Mouse (Mus musculus): ENCODE data around the gene Akr1b3. TPM values are rescaled to one million over a fixed set of nuclear protein-coding genes. Genes with fewer than 3 reads are reported as not detected.

Akr1b3 gene
- polyA plus RNA-seq, 1 experiment, result 202 TPM

- TF ChIP-seq CTCF (IDR thresholded peaks at IDR 0.05; ENCODE audit: low read depth, low read length), result no peak
- TF ChIP-seq POLR2A (IDR thresholded peaks at IDR 0.05; ENCODE audit: borderline replicate concordance, low read depth, low read length), result no peak
Observed at GRCm38 (mm10) chr6:34297055-34297454, 20.2 kb downstream of the Akr1b3 start.

DNA sequence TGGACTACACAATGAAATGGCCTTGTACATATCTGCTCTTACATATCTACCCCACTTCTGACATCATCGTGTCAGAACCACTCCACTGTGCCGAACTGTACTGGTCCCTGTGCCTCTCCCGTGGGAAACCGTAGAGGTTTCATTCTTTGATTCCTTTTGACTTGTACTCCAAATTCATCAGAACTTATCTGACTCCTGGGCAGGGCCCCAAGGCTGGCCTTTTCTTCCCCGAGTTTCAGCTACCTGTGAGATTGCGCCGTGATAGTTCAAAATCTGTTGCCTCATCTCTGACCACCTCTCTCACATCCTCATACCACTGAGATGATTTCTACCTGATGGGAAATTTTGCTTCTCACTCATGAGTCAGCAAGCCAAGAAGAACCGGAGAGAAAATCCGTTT, 21.8 kb downstream of the Akr1b3 start:
- Histone ChIP-seq H3K4me1 (ENCODE audit: control insufficient read depth, insufficient read depth, low read length) (no peaks in the 10 kb centered on the region), H3K4me3 (ENCODE audit: insufficient read depth, low read length) (no peak overlapping the region), H3K27ac (ENCODE audit: insufficient read depth, low read depth, low read length) (no peak overlapping the region)
- TF ChIP-seq POLR2A (IDR thresholded peaks at IDR 0.05; ENCODE audit: borderline replicate concordance, low read depth, low read length), result no peak
- TF ChIP-seq CTCF (IDR thresholded peaks at IDR 0.05; ENCODE audit: low read depth, low read length), result no peak

More at GRCm38 (mm10) chr6:34297055-34297454, 20.2 kb downstream of the Akr1b3 start:
- H3K4me1 ChIP-seq (ENCODE audit: control insufficient read depth, insufficient read depth, low read length), result no peaks in the 10 kb centered on the region
- no peak overlapping the region for H3K4me3 ChIP-seq (ENCODE audit: insufficient read depth, low read length)
- no peak overlapping the region for H3K27ac ChIP-seq (ENCODE audit: insufficient read depth, low read depth, low read length)

- peak; percentile 66 for TF ChIP-seq CTCF (IDR thresholded peaks at IDR 0.05; ENCODE audit: low read depth, low read length)
- TF ChIP-seq POLR2A (IDR thresholded peaks at IDR 0.05; ENCODE audit: borderline replicate concordance, low read depth, low read length), result no peak
- Histone ChIP-seq H3K4me1 (ENCODE audit: control insufficient read depth, insufficient read depth, low read length) (no peaks in the 10 kb centered on the region), H3K4me3 (ENCODE audit: insufficient read depth, low read length) (peak overlapping the region; percentile 3; the same call in 1 of the 2 replicates), H3K27ac (ENCODE audit: insufficient read depth, low read depth, low read length) (no peak overlapping the region)
Observed at GRCm38 (mm10) chr6:34292882-34293487, 24.3 kb downstream of the Akr1b3 start.

DNA sequence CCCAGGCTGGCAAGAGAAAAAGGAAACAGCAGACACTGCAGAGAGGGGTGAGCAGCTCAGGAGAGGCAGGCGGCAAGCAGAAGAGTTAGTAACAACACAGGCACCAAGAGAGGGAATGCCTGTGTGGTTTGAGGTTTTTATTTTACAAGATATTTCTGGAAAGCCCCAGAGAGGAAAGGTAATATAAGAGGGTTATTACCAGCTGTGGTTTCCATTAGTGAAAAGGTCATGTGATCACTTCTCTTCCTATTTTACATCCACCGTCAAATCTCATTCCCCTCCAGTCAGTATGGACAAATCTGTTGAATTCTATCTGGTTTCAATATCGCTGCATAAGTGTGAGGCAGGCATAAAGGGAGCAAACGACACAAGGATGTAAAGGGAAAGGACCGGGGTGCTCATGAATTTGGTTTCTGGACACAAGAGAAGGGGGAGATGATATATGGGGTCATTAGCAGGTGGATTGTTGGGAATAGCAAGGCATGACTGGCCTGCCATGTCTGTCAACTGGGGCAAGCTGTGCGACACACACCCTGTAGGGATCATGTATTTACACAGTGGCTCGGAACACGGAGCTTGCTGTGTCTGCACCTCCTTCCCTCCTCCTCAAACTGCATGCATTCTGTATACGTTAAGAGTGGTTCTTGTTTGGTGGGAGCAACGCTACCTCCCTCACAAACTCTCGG, 24.9 kb downstream of the Akr1b3 start:
- TF ChIP-seq CTCF (IDR thresholded peaks at IDR 0.05; ENCODE audit: low read depth, low read length) (no peak), POLR2A (IDR thresholded peaks at IDR 0.05; ENCODE audit: borderline replicate concordance, low read depth, low read length) (no peak)
- Histone ChIP-seq H3K4me3 (ENCODE audit: insufficient read depth, low read length) (peak overlapping the region; percentile 3; the same call in 1 of the 2 replicates), H3K4me1 (ENCODE audit: control insufficient read depth, insufficient read depth, low read length) (no peaks in the 10 kb centered on the region), H3K27ac (ENCODE audit: insufficient read depth, low read depth, low read length) (no peak overlapping the region)

GRCm38 (mm10) chr6:34290681-34291080, 26.6 kb downstream of the Akr1b3 start:
- no peak overlapping the region for H3K4me3 ChIP-seq (ENCODE audit: insufficient read depth, low read length)
- no peaks in the 10 kb centered on the region for H3K4me1 ChIP-seq (ENCODE audit: control insufficient read depth, insufficient read depth, low read length)
- H3K27ac ChIP-seq (ENCODE audit: insufficient read depth, low read depth, low read length), result no peak overlapping the region
- TF ChIP-seq CTCF (IDR thresholded peaks at IDR 0.05; ENCODE audit: low read depth, low read length) (no peak), POLR2A (IDR thresholded peaks at IDR 0.05; ENCODE audit: borderline replicate concordance, low read depth, low read length) (no peak)

GRCm38 (mm10) chr6:34290091-34290490, 27.2 kb downstream of the Akr1b3 start:
- TF ChIP-seq POLR2A (IDR thresholded peaks at IDR 0.05; ENCODE audit: borderline replicate concordance, low read depth, low read length) (no peak), CTCF (IDR thresholded peaks at IDR 0.05; ENCODE audit: low read depth, low read length) (no peak)
- H3K27ac ChIP-seq (ENCODE audit: insufficient read depth, low read depth, low read length), result no peak overlapping the region

GRCm38 (mm10) chr6:34288098-34288497, 29.2 kb downstream of the Akr1b3 start:
- TF ChIP-seq CTCF (IDR thresholded peaks at IDR 0.05; ENCODE audit: low read depth, low read length) (no peak), POLR2A (IDR thresholded peaks at IDR 0.05; ENCODE audit: borderline replicate concordance, low read depth, low read length) (no peak)
- no peak overlapping the region for H3K4me3 ChIP-seq (ENCODE audit: insufficient read depth, low read length)
- no peak overlapping the region for H3K27ac ChIP-seq (ENCODE audit: insufficient read depth, low read depth, low read length)
- H3K4me1 ChIP-seq (ENCODE audit: control insufficient read depth, insufficient read depth, low read length), result no peaks in the 10 kb centered on the region

More at GRCm38 (mm10) chr6:34290091-34290490, 27.2 kb downstream of the Akr1b3 start:
- Histone ChIP-seq H3K4me3 (ENCODE audit: insufficient read depth, low read length) (no peak overlapping the region), H3K4me1 (ENCODE audit: control insufficient read depth, insufficient read depth, low read length) (no peaks in the 10 kb centered on the region)

DNA sequence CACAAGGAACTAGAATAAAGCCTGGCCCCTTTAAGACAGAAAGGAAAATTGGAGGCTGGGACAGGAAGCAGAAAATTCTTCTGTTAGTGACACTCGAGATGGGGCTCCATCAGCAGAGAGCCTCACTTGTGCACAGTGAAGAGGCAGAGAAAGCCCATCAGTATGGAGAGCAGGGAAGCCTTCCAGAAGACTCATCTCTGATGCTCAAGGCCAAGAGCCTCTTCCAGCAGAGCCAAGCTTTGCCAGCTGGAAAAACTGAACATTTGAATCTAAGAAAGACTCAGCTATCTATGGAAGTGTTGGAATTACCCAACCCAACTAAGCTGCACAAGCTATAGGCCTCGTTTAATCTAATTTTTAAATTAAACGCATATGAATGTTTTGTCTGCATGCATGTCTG, 30.4 kb downstream of the Akr1b3 start:
- no peak overlapping the region for H3K27ac ChIP-seq (ENCODE audit: insufficient read depth, low read depth, low read length)
- no peaks in the 10 kb centered on the region for H3K4me1 ChIP-seq (ENCODE audit: control insufficient read depth, insufficient read depth, low read length)
- no peak for TF ChIP-seq POLR2A (IDR thresholded peaks at IDR 0.05; ENCODE audit: borderline replicate concordance, low read depth, low read length)
- TF ChIP-seq CTCF (IDR thresholded peaks at IDR 0.05; ENCODE audit: low read depth, low read length), result no peak
- no peak overlapping the region for H3K4me3 ChIP-seq (ENCODE audit: insufficient read depth, low read length)

GRCm38 (mm10) chr6:34278385-34278784, 38.9 kb downstream of the Akr1b3 start:
- peaks cover 10% of the 10 kb centered on the region for H3K4me1 ChIP-seq (ENCODE audit: control insufficient read depth, insufficient read depth, low read length)
- no peak overlapping the region for H3K4me3 ChIP-seq (ENCODE audit: insufficient read depth, low read length)
- no peak overlapping the region for H3K27ac ChIP-seq (ENCODE audit: insufficient read depth, low read depth, low read length)
- TF ChIP-seq POLR2A (IDR thresholded peaks at IDR 0.05; ENCODE audit: borderline replicate concordance, low read depth, low read length), result no peak
- TF ChIP-seq CTCF (IDR thresholded peaks at IDR 0.05; ENCODE audit: low read depth, low read length), result no peak

- H3K4me1 ChIP-seq (ENCODE audit: control insufficient read depth, insufficient read depth, low read length), result peaks cover 18% of the 10 kb centered on the region
- no peak overlapping the region for H3K27ac ChIP-seq (ENCODE audit: insufficient read depth, low read depth, low read length)
- TF ChIP-seq POLR2A (IDR thresholded peaks at IDR 0.05; ENCODE audit: borderline replicate concordance, low read depth, low read length), result no peak
- H3K4me3 ChIP-seq (ENCODE audit: insufficient read depth, low read length), result no peak overlapping the region
Observed at GRCm38 (mm10) chr6:34277665-34278064, 39.6 kb downstream of the Akr1b3 start.
